Mouse (Mus musculus) layer of hippocampus, adult 2 months (tissue): ENCODE measurements around the gene Aoc2. TPM values are rescaled to one million over a fixed set of nuclear protein-coding genes. Genes with fewer than 3 reads are reported as not detected.
A peak's percentile ranks its signal among the peaks of the same experiment; 100 is the strongest.
"Not testable (repeated sequence)": the region's sequence is repeated elsewhere in the genome, so short reads cannot be mapped to it uniquely, and the experiment has no call there.

ENCODE experiments used
- DNase-seq, 2 experiments: peaks; one replicate each; pipeline ENCODE4 v3.0.0; 2022; ENCODE audit warnings: low spot score in 2 of 2
- H3K27ac ChIP-seq: fragments of 200-600 bp; 2 replicates; pipeline ENCODE4 v1.8.1; 2022
- H3K4me3 ChIP-seq: fragments of 200-600 bp; 2 replicates; pipeline ENCODE4 v1.8.1; 2022; ENCODE audit warnings: mild to moderate bottlenecking
- CTCF ChIP-seq: fragments of 200-600 bp; conservative IDR thresholded peaks from 2 replicates; pipeline ENCODE4 v1.8.1; 2022; ENCODE audit warnings: antibody characterized with exemption, mild to moderate bottlenecking, moderate library complexity
- total RNA-seq, 2 experiments: library from RNA; stranded (reverse); gene quantifications; 2 replicates each; pipeline ENCODE4 v1.2.3; 2021

Aoc2 gene
- total RNA-seq, 2 experiments from 2014 or later = 6.8 to 7.5 TPM

- Histone ChIP-seq H3K27ac (no peak overlapping the region), H3K4me3 (peak overlapping the region; percentile 98)
- TF ChIP-seq CTCF = peak; percentile 35
- no peak for DNase-seq
Observed at GRCm38 (mm10) chr11:101300881-101301280, 24.0 kb upstream of the Aoc2 start.

GRCm38 (mm10) chr11:101301299-101302003 is 23.4 kb upstream of the Aoc2 start:
- peak overlapping the region; percentile 82 for H3K27ac ChIP-seq
- no peak for TF ChIP-seq CTCF
- peak overlapping the region; percentile 98 for H3K4me3 ChIP-seq
- no peak for DNase-seq

GRCm38 (mm10) chr11:101302004-101302798 is 22.7 kb upstream of the Aoc2 start, which contains the start of gene Becn1:
TSS of gene Becn1 (minus strand) at chr11:101302286.
- Histone ChIP-seq H3K27ac (peak within 1 kb of the TSS; percentile 82), H3K4me3 (peak within 1 kb of the TSS; percentile 98)
- DNase-seq = peak; percentile 95 to 100
- TF ChIP-seq CTCF = peak; percentile 99

GRCm38 (mm10) chr11:101307744-101308143 is 17.1 kb upstream of the Aoc2 start:
- no peak for TF ChIP-seq CTCF

GRCm38 (mm10) chr11:101311083-101311482 is 13.8 kb upstream of the Aoc2 start:
- no peak for TF ChIP-seq CTCF
- Histone ChIP-seq H3K27ac (no peak overlapping the region), H3K4me3 (no peak overlapping the region)

More at GRCm38 (mm10) chr11:101307744-101308143, 17.1 kb upstream of the Aoc2 start:
- no peak for DNase-seq
- Histone ChIP-seq H3K4me3 (no peak overlapping the region), H3K27ac (no peak overlapping the region)

GRCm38 (mm10) chr11:101312150-101312549 is 12.7 kb upstream of the Aoc2 start:
- TF ChIP-seq CTCF = no peak
- H3K27ac ChIP-seq = no peak overlapping the region
- H3K4me3 ChIP-seq = no peak overlapping the region
- DNase-seq = no peak

More at GRCm38 (mm10) chr11:101311083-101311482, 13.8 kb upstream of the Aoc2 start:
- DNase-seq = no peak

- Histone ChIP-seq H3K4me3 (no peak overlapping the region), H3K27ac (no peak overlapping the region)
- peak; percentile 42 for TF ChIP-seq CTCF
- DNase-seq = no peak
Observed at GRCm38 (mm10) chr11:101314567-101314966, 10.3 kb upstream of the Aoc2 start.

GRCm38 (mm10) chr11:101315082-101315650 is 9.7 kb upstream of the Aoc2 start:
- no peak for DNase-seq
- no peak for TF ChIP-seq CTCF

GRCm38 (mm10) chr11:101315665-101316500 is 9.0 kb upstream of the Aoc2 start, which contains the start of gene Psme3:
TSS of gene Psme3 (plus strand) at chr11:101316213.
- peak within 1 kb of the TSS; percentile 92 for H3K4me3 ChIP-seq
- H3K27ac ChIP-seq = peak within 1 kb of the TSS; percentile 92
- peak; percentile 92 to 93 for DNase-seq
- peak; percentile 21; the same call in 1 of the 2 replicates for TF ChIP-seq CTCF

More at GRCm38 (mm10) chr11:101315082-101315650, 9.7 kb upstream of the Aoc2 start:
- Histone ChIP-seq H3K4me3 (peak overlapping the region; percentile 92), H3K27ac (peak overlapping the region; percentile 92)

GRCm38 (mm10) chr11:101316501-101316917 is 8.4 kb upstream of the Aoc2 start:
- DNase-seq = no peak
- Histone ChIP-seq H3K4me3 (peak overlapping the region; percentile 92), H3K27ac (peak overlapping the region; percentile 92)
- TF ChIP-seq CTCF = no peak

GRCm38 (mm10) chr11:101323609-101324008 is 1.3 kb upstream of the Aoc2 start:
- no peak overlapping the region for H3K4me3 ChIP-seq
- DNase-seq = peak; percentile 72 to 82
- TF ChIP-seq CTCF = peak; percentile 98
- H3K27ac ChIP-seq = no peak overlapping the region; the same call in 1 of the 2 replicates

GRCm38 (mm10) chr11:101325201-101325600 is 338 bp downstream of the Aoc2 start:
- H3K27ac ChIP-seq, DNase-seq, H3K4me3 ChIP-seq: not testable (repeated sequence)
